Mouse (Mus musculus) midbrain, embryonic 15.5 days (tissue): ENCODE results near the gene Anapc15. TPM values are rescaled to one million over a fixed set of nuclear protein-coding genes. Genes with fewer than 3 reads are reported as not detected.

Experiments
- ATAC-seq: fragments of 200-750 bp; cut with Nextera tagmentation; replicated peaks from 2 replicates; pipeline ENCODE4 v1.8.0; 2017; ENCODE audit warnings: moderate TSS enrichment
- H3K27ac ChIP-seq: fragments of 300-500 bp; sonication (generic); 2 replicates; pipeline ENCODE4 v1.5.1; 2015; ENCODE audit warnings: mild to moderate bottlenecking, inconsistent platforms
- H3K27me3 ChIP-seq: fragments of 300-500 bp; sonication (generic); replicated peaks from 2 replicates; pipeline ENCODE4 v1.6.1; 2015; ENCODE audit warnings: inconsistent platforms
- H3K36me3 ChIP-seq: fragments of 300-500 bp; sonication (generic); replicated peaks from 2 replicates; pipeline ENCODE4 v1.6.1; 2015; ENCODE audit warnings: inconsistent platforms
- H3K4me1 ChIP-seq: fragments of 300-500 bp; sonication (generic); 2 replicates; pipeline ENCODE4 v1.6.1; 2015; ENCODE audit warnings: inconsistent platforms
- H3K4me2 ChIP-seq: fragments of 300-500 bp; sonication (generic); 2 replicates; pipeline ENCODE4 v1.6.1; 2015; ENCODE audit warnings: inconsistent platforms, mild to moderate bottlenecking, moderate library complexity
- H3K4me3 ChIP-seq: fragments of 300-500 bp; sonication (generic); 2 replicates; pipeline ENCODE4 v1.5.1; 2015; ENCODE audit warnings: mild to moderate bottlenecking, inconsistent platforms
- H3K9ac ChIP-seq: fragments of 300-500 bp; sonication (generic); 2 replicates; pipeline ENCODE4 v1.6.1; 2015; ENCODE audit warnings: mild to moderate bottlenecking, inconsistent platforms
- H3K9me3 ChIP-seq: fragments of 300-500 bp; sonication (generic); 2 replicates; pipeline ENCODE4 v1.6.1; 2016; ENCODE audit warnings: inconsistent platforms
- WGBS: fragments of 180-500 bp; shearing (Covaris S2); methylation state at CpG from one replicate; pipeline ENCODE4 v1.1.7; 2015; ENCODE audit warnings: mixed read lengths; 5-methylcytosine and 5-hydroxymethylcytosine counted together
- polyA plus RNA-seq: library from polyadenylated mRNA; unstranded; fragments of >200 nt; fragmentation: Nextera tagmentation; extraction: Ambion mirVana; gene quantifications from 2 replicates; pipeline ENCODE4 v1.2.1, GENCODE M21; 2015

Anapc15 gene
- polyA plus RNA-seq, 1 experiment from 2014 or later, result 78.1 TPM

- Histone ChIP-seq H3K4me1 (no peaks in the 10 kb centered on the region), H3K4me3 (no peak within 1 kb of the TSS), H3K27me3 (no peaks in the 10 kb centered on the region), H3K27ac (no peak within 1 kb of the TSS), H3K36me3 (no peaks in the 10 kb centered on the region), H3K4me2 (no peak within 1 kb of the TSS), H3K9ac (no peak within 1 kb of the TSS), H3K9me3 (no peaks in the 10 kb centered on the region)
- WGBS, result 98% methylated on average over 4 of the region's 4 CpGs
- no peak for ATAC-seq
Observed at GRCm38 (mm10) chr7:101857094-101857493, 6.4 kb upstream of the Anapc15 start, which contains the start of gene Folr2. TSS of gene Folr2 (minus strand) at chr7:101857194.

GRCm38 (mm10) chr7:101858362-101858761 is 5.2 kb upstream of the Anapc15 start:
- Histone ChIP-seq H3K4me3 (no peak overlapping the region), H3K4me1 (no peaks in the 10 kb centered on the region), H3K9me3 (no peaks in the 10 kb centered on the region), H3K36me3 (no peaks in the 10 kb centered on the region), H3K27me3 (no peaks in the 10 kb centered on the region), H3K27ac (no peak overlapping the region), H3K4me2 (no peak overlapping the region), H3K9ac (no peak overlapping the region)
- 90% methylated on average over 9 of the region's 9 CpGs for WGBS
- no peak for ATAC-seq

GRCm38 (mm10) chr7:101860978-101861377 is 2.5 kb upstream of the Anapc15 start:
- H3K36me3 ChIP-seq, result no peaks in the 10 kb centered on the region
- H3K9me3 ChIP-seq, result no peaks in the 10 kb centered on the region
- no peak overlapping the region for H3K4me2 ChIP-seq
- no peak overlapping the region for H3K4me3 ChIP-seq
- no peaks in the 10 kb centered on the region for H3K4me1 ChIP-seq
- no peaks in the 10 kb centered on the region for H3K27me3 ChIP-seq
- ATAC-seq, result no peak
- H3K9ac ChIP-seq, result no peak overlapping the region
- no peak overlapping the region for H3K27ac ChIP-seq

GRCm38 (mm10) chr7:101862291-101862690 is 1.2 kb upstream of the Anapc15 start:
- no peaks in the 10 kb centered on the region for H3K4me1 ChIP-seq
- ATAC-seq, result no peak
- no peak overlapping the region for H3K27ac ChIP-seq
- 80% methylated on average over 3 of the region's 3 CpGs for WGBS
- no peak overlapping the region for H3K9ac ChIP-seq
- H3K4me3 ChIP-seq, result no peak overlapping the region
- no peaks in the 10 kb centered on the region for H3K27me3 ChIP-seq
- no peaks in the 10 kb centered on the region for H3K36me3 ChIP-seq
- no peak overlapping the region for H3K4me2 ChIP-seq
- H3K9me3 ChIP-seq, result no peaks in the 10 kb centered on the region

GRCm38 (mm10) chr7:101866491-101867265 is 3.2 kb downstream of the Anapc15 start:
- Histone ChIP-seq H3K4me1 (peaks cover 6% of the 10 kb centered on the region; the same call in 1 of the 2 replicates), H3K4me2 (no peak overlapping the region), H3K27ac (no peak overlapping the region), H3K9ac (no peak overlapping the region), H3K4me3 (no peak overlapping the region), H3K36me3 (no peaks in the 10 kb centered on the region), H3K27me3 (no peaks in the 10 kb centered on the region), H3K9me3 (no peaks in the 10 kb centered on the region)
- 79% methylated on average over 11 of the region's 11 CpGs for WGBS
- ATAC-seq, result no peak

GRCm38 (mm10) chr7:101867482-101867881 is 4.0 kb downstream of the Anapc15 start:
- Histone ChIP-seq H3K36me3 (no peaks in the 10 kb centered on the region), H3K4me3 (no peak overlapping the region), H3K9ac (no peak overlapping the region), H3K27ac (no peak overlapping the region), H3K4me1 (peaks cover 6% of the 10 kb centered on the region; the same call in 1 of the 2 replicates), H3K9me3 (no peaks in the 10 kb centered on the region), H3K27me3 (no peaks in the 10 kb centered on the region), H3K4me2 (no peak overlapping the region)
- ATAC-seq, result no peak
- 96% methylated on average over 4 of the region's 4 CpGs for WGBS

GRCm38 (mm10) chr7:101868241-101869162 is 5.0 kb downstream of the Anapc15 start:
- H3K27me3 ChIP-seq, result no peaks in the 10 kb centered on the region
- WGBS, result 35% methylated on average over 13 of the region's 13 CpGs
- H3K4me1 ChIP-seq, result peaks cover 6% of the 10 kb centered on the region; the same call in 1 of the 2 replicates
- no peaks in the 10 kb centered on the region for H3K9me3 ChIP-seq
- ATAC-seq, result peak; percentile 37; the same call in 1 of the 2 replicates
- no peak overlapping the region for H3K27ac ChIP-seq
- H3K4me3 ChIP-seq, result no peak overlapping the region
- no peak overlapping the region for H3K9ac ChIP-seq
- no peaks in the 10 kb centered on the region for H3K36me3 ChIP-seq
- H3K4me2 ChIP-seq, result no peak overlapping the region

GRCm38 (mm10) chr7:101869163-101869500 is 5.6 kb downstream of the Anapc15 start:
- no peak overlapping the region for H3K9ac ChIP-seq

GRCm38 (mm10) chr7:101870629-101871028 is 7.1 kb downstream of the Anapc15 start, which contains the start of gene Folr1:
TSS of gene Folr1 (minus strand) at chr7:101870788.
- Histone ChIP-seq H3K4me2 (no peak within 1 kb of the TSS), H3K4me1 (peaks cover 6% of the 10 kb centered on the region; the same call in 1 of the 2 replicates), H3K4me3 (no peak within 1 kb of the TSS), H3K9me3 (no peaks in the 10 kb centered on the region), H3K36me3 (no peaks in the 10 kb centered on the region), H3K9ac (no peak within 1 kb of the TSS), H3K27ac (no peak within 1 kb of the TSS), H3K27me3 (no peaks in the 10 kb centered on the region)
- WGBS, result 77% methylated on average over 2 of the region's 2 CpGs
- ATAC-seq, result no peak

More at GRCm38 (mm10) chr7:101869163-101869500, 5.6 kb downstream of the Anapc15 start:
- WGBS, result 23% methylated on average over 7 of the region's 7 CpGs
- Histone ChIP-seq H3K36me3 (no peaks in the 10 kb centered on the region), H3K4me3 (no peak overlapping the region), H3K27me3 (no peaks in the 10 kb centered on the region), H3K4me1 (peaks cover 6% of the 10 kb centered on the region; the same call in 1 of the 2 replicates), H3K27ac (no peak overlapping the region), H3K4me2 (no peak overlapping the region), H3K9me3 (no peaks in the 10 kb centered on the region)
- ATAC-seq, result no peak

GRCm38 (mm10) chr7:101871296-101871695 is 7.8 kb downstream of the Anapc15 start:
- Histone ChIP-seq H3K27me3 (no peaks in the 10 kb centered on the region), H3K9me3 (no peaks in the 10 kb centered on the region), H3K4me3 (no peak overlapping the region), H3K27ac (no peak overlapping the region), H3K4me2 (no peak overlapping the region), H3K4me1 (peaks cover 6% of the 10 kb centered on the region; the same call in 1 of the 2 replicates), H3K36me3 (no peaks in the 10 kb centered on the region), H3K9ac (no peak overlapping the region)
- 92% methylated on average over 3 of the region's 3 CpGs for WGBS
- ATAC-seq, result no peak

GRCm38 (mm10) chr7:101875978-101876377 is 12.5 kb downstream of the Anapc15 start:
- no peak overlapping the region for H3K4me2 ChIP-seq
- no peak for ATAC-seq
- 93% methylated on average over 1 of the region's 1 CpGs for WGBS
- no peaks in the 10 kb centered on the region for H3K27me3 ChIP-seq
- no peaks in the 10 kb centered on the region for H3K4me1 ChIP-seq
- H3K9ac ChIP-seq, result no peak overlapping the region
- H3K36me3 ChIP-seq, result no peaks in the 10 kb centered on the region
- no peaks in the 10 kb centered on the region for H3K9me3 ChIP-seq
- no peak overlapping the region for H3K27ac ChIP-seq
- no peak overlapping the region for H3K4me3 ChIP-seq

GRCm38 (mm10) chr7:101880855-101881254 is 17.3 kb downstream of the Anapc15 start:
- no peaks in the 10 kb centered on the region for H3K36me3 ChIP-seq
- H3K27me3 ChIP-seq, result no peaks in the 10 kb centered on the region
- no peak overlapping the region for H3K27ac ChIP-seq
- no peaks in the 10 kb centered on the region for H3K9me3 ChIP-seq
- 81% methylated on average over 4 of the region's 4 CpGs for WGBS
- H3K4me1 ChIP-seq, result no peaks in the 10 kb centered on the region
- no peak overlapping the region for H3K9ac ChIP-seq
- H3K4me3 ChIP-seq, result no peak overlapping the region
- no peak overlapping the region for H3K4me2 ChIP-seq
- ATAC-seq, result no peak
